Mouse (Mus musculus): ENCODE measurements around the gene C2cd3. TPM values are rescaled to one million over a fixed set of nuclear protein-coding genes. Genes with fewer than 3 reads are reported as not detected.

C2cd3 gene
- 52.0 TPM for polyA plus RNA-seq (2015; fragmentation: Illumina TruSeq; extraction: RNeasy Lipid Tissue Mini Kit (QIAGEN cat#74804); ENCODE audit: insufficient read depth, low replicate concordance)

DNA sequence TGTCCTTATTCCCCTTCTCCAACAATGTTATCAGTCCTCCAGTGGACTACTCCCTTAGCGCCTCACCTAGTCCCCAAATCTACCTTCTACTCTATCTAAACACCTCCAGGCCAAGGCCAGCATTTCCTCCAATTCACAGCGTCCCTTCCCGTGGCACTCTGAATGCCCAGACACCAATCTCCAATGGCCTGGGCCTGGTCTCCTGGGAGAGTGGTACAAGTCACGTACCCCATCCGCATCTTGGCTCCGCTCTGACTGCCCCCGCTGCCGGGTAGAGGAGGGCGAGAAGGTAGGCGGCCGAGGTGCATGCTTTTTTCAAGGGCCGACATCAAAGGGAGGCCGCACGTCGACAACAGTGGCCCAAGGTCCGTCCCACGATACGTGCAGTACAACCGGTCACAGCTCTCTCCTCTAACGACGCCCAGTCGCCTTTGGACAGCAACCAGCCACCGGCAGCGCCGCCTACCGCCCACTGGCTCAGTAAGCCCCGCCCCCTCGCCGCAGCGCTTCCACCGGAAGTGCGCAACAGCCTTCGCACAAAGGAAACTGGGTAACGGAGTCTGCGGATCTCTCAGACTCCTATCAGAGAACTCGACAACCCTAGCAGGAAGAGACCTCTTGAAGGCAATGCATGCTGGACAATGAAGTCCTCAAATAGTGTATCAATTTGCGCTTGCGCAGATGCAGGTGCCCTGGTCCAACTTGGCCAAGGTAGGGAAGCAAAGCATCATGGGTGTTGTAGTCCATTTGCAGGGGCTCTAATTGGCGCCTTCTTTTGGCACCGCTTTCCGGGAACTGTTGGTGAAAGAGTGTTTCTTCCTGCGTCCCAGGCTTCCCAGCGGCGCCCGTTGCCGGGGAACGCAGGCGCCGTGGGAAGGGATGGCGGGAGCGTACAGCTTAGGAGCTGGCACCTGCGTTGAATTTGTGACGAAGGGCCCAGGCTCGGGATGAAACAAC lies at the start of gene C2cd3, which contains the start of gene Ppme1:
Gene C2cd3 (plus strand): TSS at position 739 of the 957 bp plus-strand sequence.
Gene Ppme1 (minus strand): TSS at position 813 of the 957 bp plus-strand sequence.

DNA sequence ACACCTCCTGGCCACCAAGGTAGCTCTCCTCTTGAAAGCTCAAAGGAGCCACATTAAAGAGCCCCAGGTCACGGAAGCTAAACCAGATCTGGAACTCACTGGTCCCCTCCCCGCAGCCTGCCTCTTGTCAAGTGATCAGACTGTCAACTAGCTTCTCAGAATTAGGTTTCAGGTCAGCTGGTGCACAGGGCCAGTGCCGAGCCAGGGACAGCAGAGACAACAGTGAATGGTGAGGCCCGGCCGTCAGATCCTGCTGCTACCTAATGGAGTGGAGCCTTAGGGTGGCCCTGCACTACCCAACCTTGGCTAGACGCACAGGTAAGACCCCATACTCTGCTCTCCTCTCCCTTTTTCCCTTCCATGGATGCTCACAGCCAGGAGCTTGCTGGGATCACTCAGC lies 100.7 kb downstream of the C2cd3 start, which contains the start of gene Ucp3:
Gene Ucp3 (plus strand): TSS at position 214 of the 400 bp plus-strand sequence.

DNA sequence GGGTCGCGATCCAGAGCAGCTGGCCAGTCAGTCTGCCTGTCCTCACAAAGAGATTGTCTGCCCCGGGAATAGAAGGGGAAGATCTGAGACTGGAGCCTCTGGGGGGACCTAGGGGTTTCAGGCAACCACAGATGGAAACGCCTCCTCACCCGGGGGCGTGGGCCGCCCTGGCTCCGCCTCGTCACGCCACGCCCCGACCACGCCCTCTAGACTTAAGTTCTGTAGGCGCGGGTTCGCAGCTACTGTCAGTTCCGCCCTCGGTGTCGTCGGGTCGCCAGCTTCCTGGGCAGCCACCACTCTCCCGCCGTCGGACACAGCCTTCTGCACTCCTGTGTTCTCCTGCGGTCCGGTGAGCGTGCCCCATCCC lies 121.1 kb downstream of the C2cd3 start, which contains the start of gene Ucp2:
Gene Ucp2 (plus strand): TSS at position 221 of the 367 bp plus-strand sequence.

DNA sequence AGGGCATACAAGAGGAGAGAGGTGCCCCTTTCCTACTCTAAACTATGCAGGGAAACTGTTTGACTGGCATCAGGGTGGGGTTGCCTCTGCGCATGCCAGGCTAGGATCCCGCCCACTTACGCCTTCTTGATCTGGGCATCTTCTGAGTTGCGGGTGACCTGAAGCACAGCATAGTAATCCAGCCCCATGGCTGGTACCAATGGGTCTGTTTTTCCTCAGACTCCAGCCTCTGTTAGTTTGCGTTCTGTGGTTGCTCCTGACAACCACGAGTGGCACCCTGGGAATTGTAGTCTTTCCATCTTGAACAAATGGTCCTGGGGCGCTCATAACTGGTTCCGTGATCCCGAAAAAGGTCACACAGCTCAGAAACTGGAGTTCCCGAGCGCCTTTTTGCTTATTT lies 142.5 kb downstream of the C2cd3 start, which contains the start of gene Dnajb13:
Gene Dnajb13 (minus strand): TSS at position 388 of the 400 bp plus-strand sequence.

Other genes with a start within 250 kb of the C2cd3 start
- 5.8 TPM for gene Lipt2, start 213.0 kb upstream of the C2cd3 start, polyA plus RNA-seq (2015; fragmentation: Illumina TruSeq; extraction: RNeasy Lipid Tissue Mini Kit (QIAGEN cat#74804); ENCODE audit: insufficient read depth, low replicate concordance)
- 4.0 TPM for gene Kcne3, start 195.7 kb upstream of the C2cd3 start, polyA plus RNA-seq (2015; fragmentation: Illumina TruSeq; extraction: RNeasy Lipid Tissue Mini Kit (QIAGEN cat#74804); ENCODE audit: insufficient read depth, low replicate concordance)
- 13.3 TPM for gene Pgm2l1, start 144.8 kb upstream of the C2cd3 start, polyA plus RNA-seq (2015; fragmentation: Illumina TruSeq; extraction: RNeasy Lipid Tissue Mini Kit (QIAGEN cat#74804); ENCODE audit: insufficient read depth, low replicate concordance)
- gene P4ha3, start 86.7 kb upstream of the C2cd3 start, polyA plus RNA-seq (2015; fragmentation: Illumina TruSeq; extraction: RNeasy Lipid Tissue Mini Kit (QIAGEN cat#74804); ENCODE audit: insufficient read depth, low replicate concordance) = 0.40 TPM
- 26.0 TPM for gene Ppme1, start 74 bp downstream of the C2cd3 start, polyA plus RNA-seq (2015; fragmentation: Illumina TruSeq; extraction: RNeasy Lipid Tissue Mini Kit (QIAGEN cat#74804); ENCODE audit: insufficient read depth, low replicate concordance)
- 0.88 TPM for gene Ucp3, start 100.8 kb downstream of the C2cd3 start, polyA plus RNA-seq (2015; fragmentation: Illumina TruSeq; extraction: RNeasy Lipid Tissue Mini Kit (QIAGEN cat#74804); ENCODE audit: insufficient read depth, low replicate concordance)
- gene Ucp2, start 121.1 kb downstream of the C2cd3 start, polyA plus RNA-seq (2015; fragmentation: Illumina TruSeq; extraction: RNeasy Lipid Tissue Mini Kit (QIAGEN cat#74804); ENCODE audit: insufficient read depth, low replicate concordance) = 524 TPM
- 3.4 TPM for gene Dnajb13, start 142.7 kb downstream of the C2cd3 start, polyA plus RNA-seq (2015; fragmentation: Illumina TruSeq; extraction: RNeasy Lipid Tissue Mini Kit (QIAGEN cat#74804); ENCODE audit: insufficient read depth, low replicate concordance)
- 19.0 TPM for gene Coa4, start 164.8 kb downstream of the C2cd3 start, polyA plus RNA-seq (2015; fragmentation: Illumina TruSeq; extraction: RNeasy Lipid Tissue Mini Kit (QIAGEN cat#74804); ENCODE audit: insufficient read depth, low replicate concordance)
- gene Rab6a, start 235.2 kb downstream of the C2cd3 start, polyA plus RNA-seq (2015; fragmentation: Illumina TruSeq; extraction: RNeasy Lipid Tissue Mini Kit (QIAGEN cat#74804); ENCODE audit: insufficient read depth, low replicate concordance) = 85.5 TPM
- gene Mrpl48, start 236.1 kb downstream of the C2cd3 start, polyA plus RNA-seq (2015; fragmentation: Illumina TruSeq; extraction: RNeasy Lipid Tissue Mini Kit (QIAGEN cat#74804); ENCODE audit: insufficient read depth, low replicate concordance) = 63.8 TPM

All from spleen, adult 10 weeks (tissue).